Mouse (Mus musculus): ENCODE data around the gene Rtn4r. TPM values are rescaled to one million over a fixed set of nuclear protein-coding genes. Genes with fewer than 3 reads are reported as not detected.

The Rtn4r gene
- total and polyA plus RNA-seq, 2 experiments = not detected

DNA sequence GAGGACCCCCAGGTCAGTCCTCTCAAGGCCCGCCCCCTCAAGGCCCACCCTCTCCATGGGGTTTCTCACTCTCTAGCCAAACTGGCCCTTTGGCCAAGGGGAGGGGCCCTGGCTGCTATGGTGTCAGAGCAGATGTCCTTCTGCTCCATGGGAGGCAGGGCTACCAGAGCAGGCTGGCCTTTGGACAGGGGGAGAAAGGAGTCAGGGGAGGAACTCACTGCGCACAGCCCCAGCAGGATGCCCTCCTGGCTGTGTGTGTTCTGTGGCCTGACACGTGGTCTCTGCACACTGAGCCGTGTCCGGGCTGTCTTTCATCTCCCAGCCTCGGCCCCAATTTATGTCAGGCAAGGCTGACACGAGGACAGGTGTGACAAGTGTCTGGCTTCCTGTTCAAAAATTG lies 8.6 kb downstream of the Rtn4r start:
- no peak for TF ChIP-seq POLR2A (IDR thresholded peaks at IDR 0.05; ENCODE audit: extremely low read depth, insufficient read depth, low read length)
- TF ChIP-seq CTCF (IDR thresholded peaks at IDR 0.05; ENCODE audit: low read depth, low read length) = no peak
- Histone ChIP-seq H3K27ac (replicated peaks; ENCODE audit: insufficient read depth, low read depth, low read length) (no peak overlapping the region), H3K27me3 (ENCODE audit: control insufficient read depth, insufficient read depth, low read length) (no peaks in the 10 kb centered on the region), H3K4me3 (ENCODE audit: insufficient read depth, low read depth, low read length) (no peak overlapping the region), H3K79me2 (ENCODE audit: control insufficient read depth, insufficient read depth, low read length) (no peaks in the 10 kb centered on the region), H3K9ac (ENCODE audit: low read depth, low read length) (no peak overlapping the region), H3K36me3 (ENCODE audit: control insufficient read depth, insufficient read depth, low read length) (no peaks in the 10 kb centered on the region), H3K4me1 (ENCODE audit: control insufficient read depth, insufficient read depth, low read length) (peaks cover 8% of the 10 kb centered on the region)
- DNase-seq (ENCODE audit: extremely low read depth, low read depth, low spot score) = peak; percentile 66
- WGBS = 15% methylated on average over 7 of the region's 7 CpGs

GRCm38 (mm10) chr16:18144201-18144600 lies 16.8 kb downstream of the Rtn4r start:
- TF ChIP-seq CTCF (IDR thresholded peaks at IDR 0.05; ENCODE audit: low read depth, low read length) (no peak), POLR2A (IDR thresholded peaks at IDR 0.05; ENCODE audit: extremely low read depth, insufficient read depth, low read length) (no peak)
- Histone ChIP-seq H3K36me3 (ENCODE audit: control insufficient read depth, insufficient read depth, low read length) (no peaks in the 10 kb centered on the region), H3K9ac (ENCODE audit: low read depth, low read length) (no peak overlapping the region), H3K79me2 (ENCODE audit: control insufficient read depth, insufficient read depth, low read length) (no peaks in the 10 kb centered on the region), H3K4me1 (ENCODE audit: control insufficient read depth, insufficient read depth, low read length) (no peaks in the 10 kb centered on the region), H3K27me3 (ENCODE audit: control insufficient read depth, insufficient read depth, low read length) (no peaks in the 10 kb centered on the region), H3K4me3 (ENCODE audit: insufficient read depth, low read depth, low read length) (no peak overlapping the region), H3K27ac (replicated peaks; ENCODE audit: insufficient read depth, low read depth, low read length) (no peak overlapping the region)
- no peak for DNase-seq (ENCODE audit: extremely low read depth, low read depth, low spot score)
- WGBS = 77% methylated on average over 8 of the region's 8 CpGs

GRCm38 (mm10) chr16:18145341-18145867 lies 18.0 kb downstream of the Rtn4r start:
- Histone ChIP-seq H3K27me3 (ENCODE audit: control insufficient read depth, insufficient read depth, low read length) (no peaks in the 10 kb centered on the region), H3K79me2 (ENCODE audit: control insufficient read depth, insufficient read depth, low read length) (no peaks in the 10 kb centered on the region), H3K4me1 (ENCODE audit: control insufficient read depth, insufficient read depth, low read length) (no peaks in the 10 kb centered on the region), H3K4me3 (ENCODE audit: insufficient read depth, low read depth, low read length) (no peak overlapping the region), H3K9ac (ENCODE audit: low read depth, low read length) (no peak overlapping the region), H3K36me3 (ENCODE audit: control insufficient read depth, insufficient read depth, low read length) (no peaks in the 10 kb centered on the region), H3K27ac (replicated peaks; ENCODE audit: insufficient read depth, low read depth, low read length) (no peak overlapping the region)
- DNase-seq (ENCODE audit: extremely low read depth, low read depth, low spot score) = no peak
- WGBS = 88% methylated on average over 6 of the region's 6 CpGs
- no peak for TF ChIP-seq POLR2A (IDR thresholded peaks at IDR 0.05; ENCODE audit: extremely low read depth, insufficient read depth, low read length)
- no peak for TF ChIP-seq CTCF (IDR thresholded peaks at IDR 0.05; ENCODE audit: low read depth, low read length)

GRCm38 (mm10) chr16:18148208-18148876 lies 20.9 kb downstream of the Rtn4r start:
- Histone ChIP-seq H3K79me2 (ENCODE audit: control insufficient read depth, insufficient read depth, low read length) (no peaks in the 10 kb centered on the region), H3K4me3 (ENCODE audit: insufficient read depth, low read depth, low read length) (no peak overlapping the region), H3K27ac (replicated peaks; ENCODE audit: insufficient read depth, low read depth, low read length) (no peak overlapping the region), H3K36me3 (ENCODE audit: control insufficient read depth, insufficient read depth, low read length) (no peaks in the 10 kb centered on the region), H3K4me1 (ENCODE audit: control insufficient read depth, insufficient read depth, low read length) (no peaks in the 10 kb centered on the region), H3K9ac (ENCODE audit: low read depth, low read length) (no peak overlapping the region), H3K27me3 (ENCODE audit: control insufficient read depth, insufficient read depth, low read length) (no peaks in the 10 kb centered on the region)
- no peak for TF ChIP-seq POLR2A (IDR thresholded peaks at IDR 0.05; ENCODE audit: extremely low read depth, insufficient read depth, low read length)
- no peak for TF ChIP-seq CTCF (IDR thresholded peaks at IDR 0.05; ENCODE audit: low read depth, low read length)
- DNase-seq (ENCODE audit: extremely low read depth, low read depth, low spot score) = no peak
- WGBS = 67% methylated on average over 6 of the region's 6 CpGs

GRCm38 (mm10) chr16:18149205-18149604 lies 21.8 kb downstream of the Rtn4r start:
- no peaks in the 10 kb centered on the region for H3K79me2 ChIP-seq (ENCODE audit: control insufficient read depth, insufficient read depth, low read length)
- no peak overlapping the region for H3K27ac ChIP-seq (replicated peaks; ENCODE audit: insufficient read depth, low read depth, low read length)
- H3K4me3 ChIP-seq (ENCODE audit: insufficient read depth, low read depth, low read length) = no peak overlapping the region
- 91% methylated on average over 6 of the region's 6 CpGs for WGBS
- H3K27me3 ChIP-seq (ENCODE audit: control insufficient read depth, insufficient read depth, low read length) = no peaks in the 10 kb centered on the region
- no peaks in the 10 kb centered on the region for H3K36me3 ChIP-seq (ENCODE audit: control insufficient read depth, insufficient read depth, low read length)
- no peak overlapping the region for H3K9ac ChIP-seq (ENCODE audit: low read depth, low read length)
- DNase-seq (ENCODE audit: extremely low read depth, low read depth, low spot score) = no peak
- H3K4me1 ChIP-seq (ENCODE audit: control insufficient read depth, insufficient read depth, low read length) = no peaks in the 10 kb centered on the region
- TF ChIP-seq POLR2A (IDR thresholded peaks at IDR 0.05; ENCODE audit: extremely low read depth, insufficient read depth, low read length) = no peak
- no peak for TF ChIP-seq CTCF (IDR thresholded peaks at IDR 0.05; ENCODE audit: low read depth, low read length)

GRCm38 (mm10) chr16:18152189-18152588 lies 24.7 kb downstream of the Rtn4r start:
- WGBS = 94% methylated on average over 12 of the region's 12 CpGs
- no peak for TF ChIP-seq POLR2A (IDR thresholded peaks at IDR 0.05; ENCODE audit: extremely low read depth, insufficient read depth, low read length)
- no peak for TF ChIP-seq CTCF (IDR thresholded peaks at IDR 0.05; ENCODE audit: low read depth, low read length)

More at GRCm38 (mm10) chr16:18152189-18152588, 24.7 kb downstream of the Rtn4r start:
- no peak for DNase-seq (ENCODE audit: extremely low read depth, low read depth, low spot score)
- Histone ChIP-seq H3K9ac (ENCODE audit: low read depth, low read length) (no peak overlapping the region), H3K79me2 (ENCODE audit: control insufficient read depth, insufficient read depth, low read length) (no peaks in the 10 kb centered on the region), H3K27ac (replicated peaks; ENCODE audit: insufficient read depth, low read depth, low read length) (no peak overlapping the region), H3K27me3 (ENCODE audit: control insufficient read depth, insufficient read depth, low read length) (no peaks in the 10 kb centered on the region), H3K4me3 (ENCODE audit: insufficient read depth, low read depth, low read length) (no peak overlapping the region), H3K36me3 (ENCODE audit: control insufficient read depth, insufficient read depth, low read length) (no peaks in the 10 kb centered on the region), H3K4me1 (ENCODE audit: control insufficient read depth, insufficient read depth, low read length) (no peaks in the 10 kb centered on the region)

All from liver, adult 2 months (tissue).